Mouse (Mus musculus): ENCODE measurements at regions not wholly inside any gene's neighbourhood (a gene's known extent, or its start where the extent isn't known, plus 50 kb on each side); places are given as distances from the start of the nearest gene placed in this dataset.
A peak's percentile ranks its signal among the peaks of the same experiment; 100 is the strongest.

DNA sequence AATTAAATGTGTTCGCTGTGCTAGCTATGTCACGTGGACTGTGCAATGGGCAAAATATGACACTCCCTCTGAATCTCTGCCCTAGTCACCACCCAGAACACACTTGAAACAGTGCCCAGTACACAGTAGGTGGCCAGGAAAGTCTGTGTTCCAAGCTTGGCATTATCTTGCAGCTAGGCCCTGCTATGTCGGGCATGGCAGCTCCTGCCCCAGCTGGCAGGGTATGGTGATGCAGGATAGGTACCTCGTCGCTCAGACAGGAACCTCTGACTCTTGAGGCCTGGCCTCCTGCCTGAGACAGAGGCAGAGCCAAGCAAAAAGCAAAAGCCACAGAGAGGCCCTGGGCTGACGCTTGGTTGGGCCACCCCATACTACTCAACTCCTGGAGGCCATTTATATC is 57.9 kb upstream of the Tnrc6c start:
- TF ChIP-seq POLR2A (IDR thresholded peaks at IDR 0.05; ENCODE audit: borderline replicate concordance, control insufficient read depth, low read depth, low read length), result no peak
- Histone ChIP-seq H3K4me1 (ENCODE audit: control insufficient read depth, insufficient read depth, low read length) (no peaks in the 10 kb centered on the region), H3K27ac (ENCODE audit: control insufficient read depth, insufficient read depth, low read depth, low read length, poor library complexity) (no peak overlapping the region), H3K4me3 (replicated peaks; ENCODE audit: control insufficient read depth, low read depth, low read length) (no peak overlapping the region)
- WGBS, result 39% methylated on average over 6 of the region's 6 CpGs

GRCm38 (mm10) chr11:117597754-117598153 is 56.3 kb upstream of the Tnrc6c start:
- Histone ChIP-seq H3K4me1 (ENCODE audit: control insufficient read depth, insufficient read depth, low read length) (no peaks in the 10 kb centered on the region), H3K4me3 (replicated peaks; ENCODE audit: control insufficient read depth, low read depth, low read length) (no peak overlapping the region), H3K27ac (ENCODE audit: control insufficient read depth, insufficient read depth, low read depth, low read length, poor library complexity) (no peak overlapping the region)
- TF ChIP-seq CTCF (IDR thresholded peaks at IDR 0.05; ENCODE audit: control insufficient read depth, insufficient read depth, low read length) (no peak), POLR2A (IDR thresholded peaks at IDR 0.05; ENCODE audit: borderline replicate concordance, control insufficient read depth, low read depth, low read length) (no peak)
- WGBS, result 81% methylated on average over 5 of the region's 5 CpGs

DNA sequence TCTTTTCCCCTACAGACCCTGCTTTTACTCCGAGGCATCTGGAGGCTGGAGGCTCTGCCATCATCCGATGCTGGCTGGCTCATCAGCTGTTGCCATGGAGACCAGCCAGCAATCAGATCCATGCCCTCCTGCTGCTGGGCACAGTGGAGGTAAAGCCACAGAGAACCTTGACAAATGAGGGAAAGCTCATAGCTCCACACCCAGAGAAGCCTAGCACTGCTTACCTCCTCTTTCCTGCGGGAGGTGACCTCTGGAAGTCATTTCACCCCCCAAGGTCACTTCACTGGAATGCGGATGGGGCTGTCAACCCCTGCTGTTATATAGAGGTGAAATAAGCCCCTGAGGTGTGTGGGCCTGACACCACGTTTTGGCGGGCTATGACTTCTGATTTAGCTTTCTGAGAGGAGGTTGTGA is 55.9 kb upstream of the Tnrc6c start:
- H3K4me1 ChIP-seq (ENCODE audit: control insufficient read depth, insufficient read depth, low read length), result no peaks in the 10 kb centered on the region
- H3K4me3 ChIP-seq (replicated peaks; ENCODE audit: control insufficient read depth, low read depth, low read length), result no peak overlapping the region
- H3K27ac ChIP-seq (ENCODE audit: control insufficient read depth, insufficient read depth, low read depth, low read length, poor library complexity), result no peak overlapping the region
- 73% methylated on average over 6 of the region's 6 CpGs for WGBS
- no peak for TF ChIP-seq POLR2A (IDR thresholded peaks at IDR 0.05; ENCODE audit: borderline replicate concordance, control insufficient read depth, low read depth, low read length)
- TF ChIP-seq CTCF (IDR thresholded peaks at IDR 0.05; ENCODE audit: control insufficient read depth, insufficient read depth, low read length), result no peak

DNA sequence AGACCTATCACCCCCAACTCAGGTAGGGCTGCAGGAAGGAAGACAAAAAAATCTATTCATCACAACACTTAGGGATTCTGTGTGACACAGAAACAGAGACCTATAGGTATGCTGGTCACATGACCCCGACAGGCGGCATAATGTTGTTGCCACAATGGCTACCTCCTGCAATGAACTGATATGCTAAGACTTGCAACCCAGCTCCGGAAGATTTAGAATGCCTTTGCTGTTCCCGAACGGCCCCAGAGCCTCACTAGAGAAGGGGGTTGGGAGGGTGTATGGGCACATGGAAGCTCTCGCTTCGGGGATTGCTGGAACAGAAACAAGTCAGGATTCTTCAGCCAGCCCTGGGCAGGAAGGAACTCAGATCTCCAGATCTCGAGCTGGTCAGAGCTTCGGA is 55.5 kb upstream of the Tnrc6c start:
- 3% methylated on average over 9 of the region's 9 CpGs for WGBS
- TF ChIP-seq CTCF (IDR thresholded peaks at IDR 0.05; ENCODE audit: control insufficient read depth, insufficient read depth, low read length), result no peak
- Histone ChIP-seq H3K4me3 (replicated peaks; ENCODE audit: control insufficient read depth, low read depth, low read length) (peak overlapping the region; percentile 67), H3K27ac (ENCODE audit: control insufficient read depth, insufficient read depth, low read depth, low read length, poor library complexity) (no peak overlapping the region), H3K4me1 (ENCODE audit: control insufficient read depth, insufficient read depth, low read length) (no peaks in the 10 kb centered on the region)

GRCm38 (mm10) chr11:117599049-117599787 is 54.9 kb upstream of the Tnrc6c start:
- Histone ChIP-seq H3K4me1 (ENCODE audit: control insufficient read depth, insufficient read depth, low read length) (no peaks in the 10 kb centered on the region), H3K4me3 (replicated peaks; ENCODE audit: control insufficient read depth, low read depth, low read length) (peak overlapping the region; percentile 67), H3K27ac (ENCODE audit: control insufficient read depth, insufficient read depth, low read depth, low read length, poor library complexity) (no peak overlapping the region)
- 1% methylated on average over 16 of the region's 16 CpGs for WGBS
- TF ChIP-seq POLR2A (IDR thresholded peaks at IDR 0.05; ENCODE audit: borderline replicate concordance, control insufficient read depth, low read depth, low read length), result no peak
- no peak for TF ChIP-seq CTCF (IDR thresholded peaks at IDR 0.05; ENCODE audit: control insufficient read depth, insufficient read depth, low read length)

DNA sequence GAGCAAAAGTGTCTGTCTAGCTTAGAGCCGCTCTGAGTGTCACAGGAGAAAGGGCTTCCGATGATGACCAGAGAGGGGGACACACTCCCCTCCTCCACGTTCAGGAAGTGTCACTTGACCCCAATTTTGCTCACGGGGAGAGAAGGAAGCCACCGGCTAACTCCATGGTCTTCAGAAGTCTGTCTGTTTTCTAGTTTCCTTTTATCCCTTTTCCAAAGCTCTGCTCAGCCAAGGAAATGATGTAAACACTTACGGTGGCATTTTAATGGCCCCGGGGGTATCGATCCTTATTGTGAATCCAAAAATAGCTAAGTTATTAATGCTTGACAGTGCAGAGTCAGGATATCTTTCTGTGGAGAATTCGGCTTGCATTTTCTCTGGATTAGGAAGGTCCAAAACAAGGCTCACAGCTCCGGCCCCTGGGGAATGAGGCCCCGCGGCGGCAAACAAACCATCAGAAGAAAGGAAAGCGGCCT is 54.3 kb upstream of the Tnrc6c start:
- 38% methylated on average over 14 of the region's 14 CpGs for WGBS

DNA sequence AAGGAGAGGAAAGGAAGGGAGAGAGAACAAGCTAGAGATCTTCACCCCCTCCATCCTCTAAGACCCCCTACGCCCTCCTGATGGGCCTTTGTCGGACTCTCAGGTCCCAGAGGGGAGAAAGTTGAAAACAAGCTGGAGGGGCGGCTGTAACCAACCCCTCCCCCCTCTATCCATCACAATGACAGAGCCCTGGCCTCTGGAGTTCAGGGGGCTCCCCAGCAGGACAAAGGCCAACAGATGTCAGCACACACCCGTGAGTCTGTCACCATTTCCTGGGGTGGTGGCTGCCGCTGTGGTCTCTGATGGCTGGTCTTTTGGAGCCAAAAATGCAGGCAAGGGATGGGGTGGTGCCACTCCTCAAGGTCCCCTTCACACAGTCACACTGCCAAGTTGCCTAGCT is 52.9 kb upstream of the Tnrc6c start:
- H3K4me1 ChIP-seq (ENCODE audit: control insufficient read depth, insufficient read depth, low read length), result no peaks in the 10 kb centered on the region
- TF ChIP-seq POLR2A (IDR thresholded peaks at IDR 0.05; ENCODE audit: borderline replicate concordance, control insufficient read depth, low read depth, low read length) (no peak), CTCF (IDR thresholded peaks at IDR 0.05; ENCODE audit: control insufficient read depth, insufficient read depth, low read length) (no peak)
- 46% methylated on average over 5 of the region's 5 CpGs for WGBS

More for the DNA sequence above, 54.3 kb upstream of the Tnrc6c start:
- H3K4me3 ChIP-seq (replicated peaks; ENCODE audit: control insufficient read depth, low read depth, low read length), result peak overlapping the region; percentile 6
- H3K27ac ChIP-seq (ENCODE audit: control insufficient read depth, insufficient read depth, low read depth, low read length, poor library complexity), result no peak overlapping the region
- no peak for TF ChIP-seq CTCF (IDR thresholded peaks at IDR 0.05; ENCODE audit: control insufficient read depth, insufficient read depth, low read length)
- no peak for TF ChIP-seq POLR2A (IDR thresholded peaks at IDR 0.05; ENCODE audit: borderline replicate concordance, control insufficient read depth, low read depth, low read length)
- no peaks in the 10 kb centered on the region for H3K4me1 ChIP-seq (ENCODE audit: control insufficient read depth, insufficient read depth, low read length)

DNA sequence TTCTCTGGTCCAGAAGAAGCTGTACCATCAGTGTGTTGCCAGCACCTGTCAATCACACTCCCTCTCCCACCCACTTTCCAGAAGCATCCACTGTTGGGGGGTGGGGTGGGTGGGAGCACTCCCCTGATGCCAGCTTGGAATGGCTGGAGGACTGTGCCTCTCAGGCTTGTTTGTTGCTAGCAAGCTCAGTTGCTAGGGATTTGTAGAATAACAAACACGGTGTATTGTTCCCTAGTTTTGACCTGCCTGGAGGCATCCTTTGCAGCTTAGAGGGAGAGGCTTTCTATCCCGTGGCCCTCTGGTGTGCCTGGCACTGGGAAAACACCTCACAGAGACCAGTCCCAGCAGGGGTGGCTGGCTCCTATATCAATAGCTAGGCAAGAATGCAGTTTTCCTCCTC is 50.1 kb upstream of the Tnrc6c start:
- no peaks in the 10 kb centered on the region for H3K4me1 ChIP-seq (ENCODE audit: control insufficient read depth, insufficient read depth, low read length)
- H3K4me3 ChIP-seq (replicated peaks; ENCODE audit: control insufficient read depth, low read depth, low read length), result no peak overlapping the region
- no peak for TF ChIP-seq CTCF (IDR thresholded peaks at IDR 0.05; ENCODE audit: control insufficient read depth, insufficient read depth, low read length)
- no peak for TF ChIP-seq POLR2A (IDR thresholded peaks at IDR 0.05; ENCODE audit: borderline replicate concordance, control insufficient read depth, low read depth, low read length)
- H3K27ac ChIP-seq (ENCODE audit: control insufficient read depth, insufficient read depth, low read depth, low read length, poor library complexity), result no peak overlapping the region
- 66% methylated on average over 2 of the region's 2 CpGs for whole genome bisulfite sequencing

More for the DNA sequence above, 52.9 kb upstream of the Tnrc6c start:
- Histone ChIP-seq H3K27ac (ENCODE audit: control insufficient read depth, insufficient read depth, low read depth, low read length, poor library complexity) (no peak overlapping the region), H3K4me3 (replicated peaks; ENCODE audit: control insufficient read depth, low read depth, low read length) (no peak overlapping the region)

Data from bone marrow, adult 2 months (tissue).